Mouse (Mus musculus) CH12.LX (cell line): ENCODE measurements around the gene Maip1.

Experiments used
- CTCF ChIP-seq, 2 experiments: IDR thresholded peaks in 1 of 2; conservative IDR thresholded peaks in 1 of 2; 2 replicates each; pipeline ENCODE4 v1.5.1; 2011 to 2012; ENCODE audit warnings: low read depth in 2 of 2, low read length in 2 of 2, improper control_type of control experiment in 1 of 2, inconsistent platforms in 1 of 2, mild to moderate bottlenecking in 1 of 2, moderate library complexity in 1 of 2
- GABPA ChIP-seq: IDR thresholded peaks from 2 replicates; pipeline ENCODE4 v1.6.1; 2012; ENCODE audit warnings: low read depth, low read length, improper control_type of control experiment, inconsistent platforms; ENCODE audit not compliant: insufficient replicate concordance
- MAZ ChIP-seq: IDR thresholded peaks from 2 replicates; pipeline ENCODE4 v1.6.1; 2012; ENCODE audit warnings: low read depth, mild to moderate bottlenecking, inconsistent platforms, low read length, improper control_type of control experiment, moderate library complexity
- MYC ChIP-seq: IDR thresholded peaks from 2 replicates; pipeline ENCODE4 v1.6.1; 2011; ENCODE audit warnings: low read depth, mild to moderate bottlenecking, improper control_type of control experiment, low read length
- UBTF ChIP-seq: IDR thresholded peaks from 2 replicates; pipeline ENCODE4 v1.6.1; 2012; ENCODE audit warnings: low read depth, mild to moderate bottlenecking, inconsistent platforms, low read length, improper control_type of control experiment, moderate library complexity

- TF ChIP-seq MYC: no peak
- no peak for TF ChIP-seq CTCF (conservative IDR thresholded peaks at IDR 0.05 in 1 of 2, IDR thresholded peaks at IDR 0.05 in 1 of 2; ENCODE audit: low read depth in 2 of 2, low read length in 2 of 2)
- no peak for TF ChIP-seq GABPA
- no peak for TF ChIP-seq MAZ
- no peak for TF ChIP-seq UBTF
Measured at GRCm38 (mm10) chr1:57445679-57446078, 39.6 kb downstream of the Maip1 start.
